11 mouse cellular contexts compared by ENCODE assay signal in the genomic region with DNA sequence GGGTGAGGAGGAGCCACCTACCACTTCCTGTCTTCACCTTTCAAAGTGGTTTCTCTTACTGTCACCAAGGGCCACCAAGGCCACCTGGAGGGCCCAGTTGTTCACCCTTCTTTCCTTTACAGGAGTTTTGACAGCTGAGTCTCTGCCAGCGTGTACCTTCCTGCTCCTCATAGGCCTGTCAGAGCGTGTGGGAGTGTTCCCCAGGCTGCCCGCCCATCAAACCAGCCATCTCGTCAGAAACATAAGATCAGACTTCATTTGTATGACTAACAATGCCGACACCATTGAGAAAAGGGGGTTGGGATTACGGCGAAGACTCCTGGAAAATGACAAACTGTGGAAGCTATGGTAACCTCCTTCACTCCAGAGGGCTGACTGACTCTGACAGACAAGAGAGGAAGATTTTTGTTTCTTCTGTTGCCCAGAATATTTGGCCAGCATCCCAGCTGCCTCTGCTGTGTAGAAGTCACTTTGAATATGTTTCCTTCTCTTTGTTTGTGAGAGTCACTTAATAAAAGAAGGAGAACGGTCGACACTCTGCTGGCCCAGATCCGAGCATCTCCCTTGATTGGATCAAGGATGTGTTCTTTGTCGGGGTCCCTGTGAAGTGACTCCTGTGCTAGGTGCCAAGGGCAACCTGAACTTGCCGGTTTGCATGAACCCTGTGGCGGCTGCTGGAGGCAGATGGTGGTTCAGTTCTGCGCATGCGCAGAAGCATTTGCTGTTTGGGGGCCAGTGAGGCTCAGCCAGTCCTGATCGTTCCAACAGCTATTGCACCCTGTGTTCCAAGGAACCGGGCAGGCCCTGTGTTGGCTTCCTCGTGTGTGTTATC. TPM values are rescaled to one million over a fixed set of nuclear protein-coding genes. Genes with fewer than 3 reads are reported as not detected.
DNase-seq lines count a peak whose midpoint lies in the region; ATAC-seq and TF ChIP-seq lines count a peak whose summit lies in the region.
"Had no signal": no experiment of that assay in that cellular context is flagged by ENCODE, and none has a peak within 500 bp of the region (broad histone marks: within the 10 kb centered on the region; RNA-seq: fewer than 3 reads in every experiment).

No protein-coding gene starts in this region.

- H3K4me3 ChIP-seq in midbrain, embryonic 11.5 days (ENCODE audit: low read depth, low read length) = no peak overlapping the region
- H3K4me3 ChIP-seq in midbrain, embryonic 10.5 days = no peak overlapping the region
- H3K4me3 ChIP-seq in forebrain, embryonic 12.5 days (replicated peaks) = no peak overlapping the region
- H3K4me3 ChIP-seq in thymus, adult 2 months (ENCODE audit: control insufficient read depth, insufficient read depth, low read length) = no peak overlapping the region
- H3K4me3 ChIP-seq: erythroblast, embryonic 14.5 days; limb, embryonic 12.5 days had no signal

- WGBS in midbrain, embryonic 11.5 days = 84% methylated on average over 18 of the region's 18 CpGs
- 86% methylated on average over 18 of the region's 18 CpGs for WGBS in midbrain, embryonic 10.5 days
- 78% methylated on average over 18 of the region's 18 CpGs for WGBS in forebrain, embryonic 12.5 days
- WGBS in thymus, adult 2 months = 77% methylated on average over 18 of the region's 18 CpGs

- H3K36me3 ChIP-seq in midbrain, embryonic 11.5 days (ENCODE audit: control insufficient read depth, insufficient read depth, low read length) = no peaks in the 10 kb centered on the region
- no peaks in the 10 kb centered on the region for H3K36me3 ChIP-seq in midbrain, embryonic 10.5 days
- H3K36me3 ChIP-seq in forebrain, embryonic 12.5 days (replicated peaks) = no peaks in the 10 kb centered on the region
- H3K36me3 ChIP-seq in thymus, adult 2 months (ENCODE audit: control insufficient read depth, insufficient read depth, low read length) = no peaks in the 10 kb centered on the region
- H3K36me3 ChIP-seq: G1E; limb, embryonic 12.5 days had no signal

- no peak for TF ChIP-seq POLR2A in thymus, adult 2 months (IDR thresholded peaks at IDR 0.05; ENCODE audit: control insufficient read depth, extremely low read depth, insufficient read depth, low read length, poor library complexity)

- no peak for TF ChIP-seq CTCF in thymus, adult 2 months (IDR thresholded peaks at IDR 0.05; ENCODE audit: borderline replicate concordance, control insufficient read depth, extremely low read depth, insufficient read depth, low read length, poor library complexity)

- H3K4me2 ChIP-seq in midbrain, embryonic 11.5 days = no peak overlapping the region
- H3K4me2 ChIP-seq in forebrain, embryonic 12.5 days = peak overlapping the region; percentile 6; the same call in 1 of the 2 replicates
- H3K4me2 ChIP-seq: limb, embryonic 12.5 days had no signal

- intact Hi-C loops in left cerebral cortex, postnatal 14 days (cut with DNase I) = no loop called here

- peaks cover 4% of the 10 kb centered on the region; the same call in 1 of the 2 replicates for H3K4me1 ChIP-seq in midbrain, embryonic 11.5 days (ENCODE audit: control insufficient read depth, insufficient read depth, low read length)
- H3K4me1 ChIP-seq in midbrain, embryonic 10.5 days = peaks cover 16% of the 10 kb centered on the region
- peaks cover 20% of the 10 kb centered on the region for H3K4me1 ChIP-seq in forebrain, embryonic 12.5 days
- H3K4me1 ChIP-seq in thymus, adult 2 months (replicated peaks; ENCODE audit: control insufficient read depth, insufficient read depth, low read length) = no peaks in the 10 kb centered on the region
- H3K4me1 ChIP-seq: limb, embryonic 12.5 days had no signal

- no peak overlapping the region for H3K9ac ChIP-seq in midbrain, embryonic 11.5 days (ENCODE audit: low read length)
- no peak overlapping the region for H3K9ac ChIP-seq in forebrain, embryonic 12.5 days
- H3K9ac ChIP-seq: limb, embryonic 12.5 days had no signal

- peak; percentile 65 for DNase-seq in midbrain, embryonic 11.5 days (ENCODE audit: low spot score, missing footprints)
- DNase-seq in midbrain, embryonic 10.5 days (ENCODE audit: low spot score) = no peak
- peak; percentile 52 to 58 for DNase-seq in left cerebral cortex, postnatal 14 days (ENCODE audit: low spot score in 2 of 2)
- DNase-seq in telencephalon, adult 2 months (ENCODE audit: low read depth, low spot score) = peak; percentile 62
- DNase-seq in thymus, adult 2 months = no peak
- no peak for DNase-seq in kidney, postnatal 36 days
- DNase-seq in liver = no peak

- ATAC-seq in midbrain, embryonic 11.5 days (ENCODE audit: low FRiP score) = no peak
- no peak for ATAC-seq in forebrain, embryonic 12.5 days (ENCODE audit: low FRiP score)

- no peaks in the 10 kb centered on the region for H3K9me3 ChIP-seq in midbrain, embryonic 11.5 days (ENCODE audit: control insufficient read depth, low read length)
- no peaks in the 10 kb centered on the region for H3K9me3 ChIP-seq in midbrain, embryonic 10.5 days (replicated peaks)
- H3K9me3 ChIP-seq in forebrain, embryonic 12.5 days = no peaks in the 10 kb centered on the region
- H3K9me3 ChIP-seq: limb, embryonic 12.5 days had no signal

- H3K27me3 ChIP-seq in midbrain, embryonic 11.5 days (ENCODE audit: control insufficient read depth, insufficient read depth, low read length) = no peaks in the 10 kb centered on the region; the same call in 1 of the 2 replicates
- peaks cover 22% of the 10 kb centered on the region for H3K27me3 ChIP-seq in midbrain, embryonic 10.5 days (ENCODE audit: low read depth, poor library complexity, severe bottlenecking)
- H3K27me3 ChIP-seq in forebrain, embryonic 12.5 days = peaks cover 40% of the 10 kb centered on the region
- H3K27me3 ChIP-seq in thymus, adult 2 months (ENCODE audit: control insufficient read depth, insufficient read depth, low read length) = no peaks in the 10 kb centered on the region; the same call in 1 of the 2 replicates

- no peak overlapping the region for H3K27ac ChIP-seq in midbrain, embryonic 11.5 days (ENCODE audit: low read depth, low read length)
- no peak overlapping the region for H3K27ac ChIP-seq in midbrain, embryonic 10.5 days (replicated peaks)
- 0 out of 2 replicates have a peak overlapping the region, but pooled peaks have one; percentile 10 for H3K27ac ChIP-seq in forebrain, embryonic 12.5 days
- H3K27ac ChIP-seq in thymus, adult 2 months (ENCODE audit: control insufficient read depth, insufficient read depth, low read length) = no peak overlapping the region
- H3K27ac ChIP-seq: limb, embryonic 12.5 days had no signal

RNA-seq across cellular contexts. Expression of a gene that starts 34.6 kb away (rescaled TPM):
- 0.10 and 0.17 TPM in 2 replicates for polyA plus RNA-seq in midbrain, embryonic 11.5 days (2014; fragmentation: Nextera tagmentation; extraction: Ambion mirVana)
- 0.11 and 0.22 TPM in 2 replicates for polyA plus RNA-seq in midbrain, embryonic 10.5 days (2016; fragmentation: Nextera tagmentation; extraction: Ambion mirVana)
- 0.18 and 0.20 TPM in 2 replicates for polyA plus RNA-seq in forebrain, embryonic 12.5 days (2016; fragmentation: Nextera tagmentation; extraction: Ambion mirVana)
- 1 to 10 TPM; 3.4 to 3.7 TPM for total RNA-seq in left cerebral cortex, postnatal 14 days (2021)
- 6.3 and 8.2 TPM in 2 replicates for polyA plus RNA-seq in thymus, adult 2 months (2012; rRNA removed)
- polyA plus RNA-seq: erythroblast, embryonic 14.5 days; G1E; limb, embryonic 12.5 days had no signal

Comparison
In these comparisons a context has a peak if more than half of its experiments do, and no peak if none do; other contexts are left out.
1. DNase-seq: peak in midbrain, embryonic 11.5 days (single experiment), left cerebral cortex, postnatal 14 days (2 of 2) and telencephalon, adult 2 months (single experiment); none in midbrain, embryonic 10.5 days (single experiment), thymus, adult 2 months (single experiment), kidney, postnatal 36 days (0 of 2) and liver (single experiment).